Mouse (Mus musculus) megakaryocyte, embryonic 14.5 days (primary cell): ENCODE measurements around the gene Gimap1.

ENCODE experiments used
- FLI1 ChIP-seq: IDR thresholded peaks from 2 replicates; pipeline ENCODE4 v1.6.1; 2012; ENCODE audit warnings: low read length, inconsistent platforms, mixed read lengths
- GATA1 ChIP-seq: IDR thresholded peaks from 3 replicates; pipeline ENCODE4 v1.6.1; 2012; ENCODE audit warnings: mixed read lengths, low read length, inconsistent platforms, borderline replicate concordance

GRCm38 (mm10) chr6:48745959-48746889, 7.4 kb downstream of the Gimap1 start, which contains the start of gene Gimap5:
- TF ChIP-seq GATA1 (no peak), FLI1 (no peak)
